Mouse (Mus musculus) lung, adult 18-20 months (tissue): Measurements from ENCODE around the gene 4933421I07Rik.
A peak's percentile ranks its signal among the peaks of the same experiment; 100 is the strongest.

ENCODE experiments used
- DNase-seq, 2 experiments: peaks; one replicate each; pipeline ENCODE4 v3.0.0; 2022; ENCODE audit warnings: mixed read lengths in 2 of 2

4933421I07Rik gene

DNA sequence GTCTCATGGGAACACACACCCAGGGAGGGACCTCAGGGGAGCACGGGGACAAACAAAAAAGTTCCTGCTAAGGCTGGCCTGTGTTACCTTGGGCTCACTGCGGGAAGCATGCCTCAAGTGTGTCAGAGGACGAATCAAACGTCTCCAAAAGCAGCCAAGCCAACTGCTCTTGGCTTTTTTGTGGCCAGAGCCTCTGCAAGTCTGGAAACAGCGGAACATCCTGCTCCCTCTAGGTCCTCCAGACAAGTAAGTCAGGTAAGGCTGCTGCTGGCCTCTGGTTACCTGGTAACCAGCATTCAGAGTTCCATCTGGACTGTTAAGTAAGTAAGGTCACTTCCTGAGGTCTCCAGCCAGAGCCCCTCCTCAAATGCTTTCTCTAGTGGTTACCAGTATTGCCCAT lies at the start of gene 4933421I07Rik:
4933421I07Rik (minus strand) TSS at position 271 of the 400 bp plus-strand sequence.
- DNase-seq, result no peak

DNA sequence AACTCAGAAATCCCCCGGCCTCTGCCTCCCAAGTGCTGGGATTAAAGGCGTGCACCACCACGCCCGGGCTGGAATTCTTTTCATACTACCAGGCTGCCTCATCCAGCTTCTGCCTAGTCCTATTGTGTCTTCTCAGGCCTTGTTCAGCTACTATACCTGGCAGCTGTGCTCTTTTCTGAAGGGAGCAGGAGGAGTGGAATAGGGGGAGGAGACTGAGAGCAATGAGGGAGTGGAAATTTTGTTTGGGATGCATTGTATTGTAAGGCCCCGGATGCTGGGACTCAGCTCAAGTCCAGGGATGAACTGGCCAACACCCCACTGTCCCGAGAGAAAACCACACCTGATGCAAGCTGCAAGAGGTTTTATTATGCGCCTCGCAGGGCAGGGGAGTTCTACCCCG lies 49.4 kb upstream of the 4933421I07Rik start:
- DNase-seq, result no peak

DNA sequence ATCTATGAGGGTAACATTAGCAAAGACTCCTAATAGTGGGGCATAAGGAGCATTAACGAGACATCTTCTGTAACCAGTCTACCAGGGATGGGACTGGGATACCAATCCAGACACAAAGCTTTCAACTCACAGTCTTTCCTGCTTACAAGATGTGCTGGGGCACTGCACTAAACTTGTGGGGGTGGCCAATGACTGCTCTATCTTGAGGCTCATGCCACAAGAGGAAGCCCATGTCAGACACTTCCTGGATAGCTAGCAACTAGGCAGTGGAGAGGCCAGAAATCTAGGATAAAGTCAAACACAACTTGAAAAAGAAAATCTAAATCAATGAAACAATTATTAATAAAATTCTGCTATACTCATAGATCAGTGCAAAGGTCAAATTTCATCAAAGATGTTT lies 48.3 kb upstream of the 4933421I07Rik start:
- no peak for DNase-seq

DNA sequence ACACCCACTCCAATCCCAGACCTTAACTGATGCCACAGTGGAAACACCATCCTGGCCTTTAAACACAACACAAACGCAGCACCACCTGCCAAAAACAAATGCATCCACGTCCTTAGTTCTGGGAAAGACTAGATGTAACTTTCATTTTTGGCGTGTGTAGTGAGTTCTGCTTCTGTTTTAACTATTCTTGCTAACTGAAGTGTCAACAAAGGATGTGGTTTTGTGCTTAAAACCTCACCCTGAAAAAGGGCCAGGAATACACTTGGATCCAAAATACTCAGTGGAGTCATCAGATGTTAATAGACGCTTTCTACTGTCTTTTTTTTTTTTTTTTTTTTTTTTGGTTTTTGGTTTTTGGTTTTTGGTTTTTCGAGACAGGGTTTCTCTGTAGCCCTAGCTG lies 42.9 kb upstream of the 4933421I07Rik start:
- DNase-seq, result no peak

DNA sequence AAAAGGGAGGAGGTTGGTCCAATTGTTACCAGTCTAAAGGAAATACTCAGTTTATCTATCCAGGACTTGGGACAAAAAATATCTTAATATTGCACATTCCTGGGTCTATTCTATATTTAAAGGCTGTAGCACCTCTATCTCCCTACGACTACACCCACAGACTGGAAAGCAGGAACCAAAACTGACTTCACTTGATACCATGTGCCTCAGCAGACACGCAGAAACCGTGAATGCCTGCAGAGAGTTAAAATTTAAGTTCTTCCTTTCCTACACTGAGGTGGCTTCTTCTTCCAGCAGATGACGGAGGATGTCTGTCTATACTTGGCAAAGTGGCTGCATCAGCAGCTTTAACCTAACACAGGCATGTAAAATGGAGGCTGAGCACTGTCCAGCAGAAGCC lies 42.4 kb upstream of the 4933421I07Rik start:
- DNase-seq, result no peak

DNA sequence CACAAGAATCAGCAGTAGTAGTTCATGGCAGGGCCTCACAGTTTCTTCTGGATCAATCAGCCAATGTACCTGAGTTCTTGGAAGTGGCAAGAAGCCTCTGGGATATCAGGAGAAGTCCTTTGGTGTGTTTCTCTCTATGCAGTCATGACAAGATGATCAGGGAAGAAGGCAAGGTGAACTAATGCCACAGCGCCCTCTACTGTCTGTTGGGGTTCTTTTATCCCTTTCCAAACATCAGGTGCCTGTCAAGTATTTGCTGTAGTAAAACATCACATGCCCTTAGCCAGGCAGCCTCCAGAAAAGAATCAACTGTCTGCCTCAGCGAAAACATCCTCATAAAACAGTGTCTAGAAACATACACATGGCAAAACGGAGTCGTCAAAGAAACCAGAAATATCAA lies 6.7 kb upstream of the 4933421I07Rik start:
- no peak for DNase-seq

DNA sequence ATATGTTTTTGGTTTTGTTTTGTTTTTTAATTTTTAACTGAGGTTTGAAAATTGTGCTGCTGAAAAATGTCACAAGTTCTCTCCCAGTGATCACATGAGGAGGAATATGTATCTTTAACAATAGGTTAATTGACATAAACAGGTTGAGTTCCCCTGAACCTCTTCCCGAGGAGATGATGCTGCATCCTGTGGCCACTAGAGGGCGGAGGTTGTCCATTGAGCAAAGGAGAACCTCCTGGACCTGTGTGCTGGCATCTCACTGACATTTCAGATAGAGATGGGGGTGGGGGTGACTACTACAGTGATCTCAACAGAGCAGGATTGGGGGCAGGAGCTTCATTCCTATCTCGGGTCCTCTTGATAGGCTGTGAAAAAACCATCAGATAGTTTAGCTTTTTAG lies 2.7 kb upstream of the 4933421I07Rik start:
- DNase-seq, result peak; percentile 10 to 19

DNA sequence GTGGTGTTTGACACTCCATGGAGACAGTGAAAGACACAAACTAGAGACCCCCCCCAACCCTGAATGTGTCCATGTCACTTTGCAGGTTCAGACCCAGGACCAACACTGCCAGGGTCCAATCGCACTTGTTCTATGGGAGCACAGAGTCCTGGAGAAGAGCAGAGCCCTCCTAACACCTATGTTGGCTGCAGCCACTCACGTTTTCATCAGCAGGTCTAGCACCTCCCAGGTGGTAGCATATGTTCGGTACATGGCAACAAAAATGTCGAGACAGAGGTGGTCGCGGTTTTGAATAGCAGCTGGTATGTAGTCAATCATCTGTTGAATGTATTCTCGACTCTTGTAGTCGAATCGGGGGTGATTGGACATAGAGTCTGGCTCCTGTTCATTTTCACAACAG lies 568 bp downstream of the 4933421I07Rik start:
- no peak for DNase-seq
